Mouse (Mus musculus) myocyte (in vitro differentiated cells): Measurements from ENCODE around the gene Larp1.

Source experiments
- MYOD1 ChIP-seq, 3 experiments: IDR thresholded peaks; one replicate each; pipeline ENCODE4 v1.6.1; 2011; ENCODE audit warnings: control low read depth in 2 of 3, low read depth in 2 of 3, mild to moderate bottlenecking in 2 of 3, moderate library complexity in 1 of 3; ENCODE audit not compliant: insufficient read length in 2 of 3, control insufficient read depth in 1 of 3
- POLR2A ChIP-seq: IDR thresholded peaks from one replicate; pipeline ENCODE4 v1.6.1; 2011; ENCODE audit warnings: low read depth, mild to moderate bottlenecking, control low read depth, moderate library complexity; ENCODE audit not compliant: insufficient read length

DNA sequence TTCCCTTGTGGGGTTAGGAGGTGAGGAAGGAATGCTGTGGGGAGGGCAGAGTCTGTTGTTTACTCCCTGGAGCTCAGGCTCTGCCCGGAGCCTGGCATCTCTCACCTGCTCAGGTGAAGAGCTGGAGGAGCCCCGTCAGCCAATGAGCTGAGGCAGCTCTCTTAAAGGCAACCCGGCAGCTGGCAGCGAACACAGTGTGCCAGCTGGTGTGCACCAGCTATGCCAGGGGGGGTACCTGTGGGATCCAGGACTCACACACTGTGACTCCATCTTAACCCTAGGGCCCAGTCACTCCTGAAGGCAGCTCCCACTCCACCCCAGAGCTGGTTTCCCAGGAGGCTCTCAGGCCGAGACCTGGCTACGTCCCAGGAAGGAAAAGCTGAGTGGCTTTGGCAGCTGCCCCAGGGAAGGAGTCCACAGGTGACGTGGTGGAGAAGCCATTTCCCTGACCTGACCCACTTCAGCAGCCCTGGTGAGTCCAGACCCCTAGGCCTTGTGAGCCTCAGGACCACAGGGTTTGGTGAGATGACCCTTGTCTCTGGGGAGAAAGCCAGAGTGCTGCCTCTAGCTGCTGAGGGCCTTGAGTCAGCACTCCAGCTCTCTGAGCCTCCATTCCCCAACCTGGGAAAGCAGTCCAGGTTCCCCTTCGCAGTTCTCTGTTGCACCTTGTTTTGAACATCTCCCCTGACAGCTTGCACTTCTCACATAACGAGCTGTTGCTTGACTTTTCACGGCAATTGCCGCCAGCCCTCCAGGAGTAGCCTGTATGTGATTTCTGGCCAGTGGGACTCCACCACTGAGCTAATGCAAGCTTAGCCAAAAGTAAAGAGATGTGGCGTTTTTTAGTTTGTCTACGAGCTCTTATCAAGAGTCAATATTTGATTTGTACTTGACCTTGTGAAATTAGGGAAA, 35.6 kb upstream of the Larp1 start:
- TF ChIP-seq MYOD1 (IDR thresholded peaks at IDR 0.05; ENCODE audit: control insufficient read depth in 1 of 3, insufficient read length in 2 of 3, low read depth in 2 of 3), result no peak
- no peak for TF ChIP-seq POLR2A
